Mouse (Mus musculus): ENCODE results near the gene Naa80.
"Not testable (repeated sequence)": the region's sequence is repeated elsewhere in the genome, so short reads cannot be mapped to it uniquely, and the experiment has no call there.

Gene Naa80

GRCm38 (mm10) chr9:107551117-107551889 lies 27.4 kb upstream of the Naa80 start, which contains the start of gene Rassf1:
Gene Rassf1, plus strand, starts transcription at chr9:107551555.
- no peak for DNase-seq (ENCODE audit: low spot score in 2 of 2)

GRCm38 (mm10) chr9:107551890-107552355 lies 26.8 kb upstream of the Naa80 start:
- DNase-seq (ENCODE audit: low spot score in 2 of 2): no peak

GRCm38 (mm10) chr9:107552690-107553393 lies 25.8 kb upstream of the Naa80 start:
- DNase-seq (ENCODE audit: low spot score in 2 of 2): no peak

- no peak for DNase-seq (ENCODE audit: low spot score in 2 of 2)
Observed at GRCm38 (mm10) chr9:107553541-107554318, 25.0 kb upstream of the Naa80 start.

GRCm38 (mm10) chr9:107554319-107554825 lies 24.3 kb upstream of the Naa80 start:
- DNase-seq (ENCODE audit: low spot score in 2 of 2): peak; percentile 95

GRCm38 (mm10) chr9:107555031-107555457 lies 23.6 kb upstream of the Naa80 start:
- DNase-seq (ENCODE audit: low spot score in 2 of 2): no peak

GRCm38 (mm10) chr9:107555701-107556100 lies 23.0 kb upstream of the Naa80 start:
- DNase-seq (ENCODE audit: low spot score in 2 of 2): no peak

GRCm38 (mm10) chr9:107556346-107556745 lies 22.3 kb upstream of the Naa80 start:
- no peak for DNase-seq (ENCODE audit: low spot score in 2 of 2)

GRCm38 (mm10) chr9:107563029-107563581 lies 15.6 kb upstream of the Naa80 start, which contains the start of gene Tusc2:
Gene Tusc2, plus strand, starts transcription at chr9:107563255.
- DNase-seq (ENCODE audit: low spot score in 2 of 2): peak; percentile 96 to 98

GRCm38 (mm10) chr9:107565556-107565955 lies 13.1 kb upstream of the Naa80 start:
- DNase-seq (ENCODE audit: low spot score in 2 of 2): not testable (repeated sequence)

GRCm38 (mm10) chr9:107566041-107566709 lies 12.5 kb upstream of the Naa80 start:
- DNase-seq (ENCODE audit: low spot score in 2 of 2): peak; percentile 55 to 56

GRCm38 (mm10) chr9:107566855-107567254 lies 11.8 kb upstream of the Naa80 start:
- DNase-seq (ENCODE audit: low spot score in 2 of 2): no peak

GRCm38 (mm10) chr9:107567702-107568319 lies 10.9 kb upstream of the Naa80 start, which contains the start of gene Hyal2:
Gene Hyal2, plus strand, starts transcription at chr9:107567945.
- DNase-seq (ENCODE audit: low spot score in 2 of 2): no peak

GRCm38 (mm10) chr9:107568331-107569261 lies 10.1 kb upstream of the Naa80 start:
- peak; percentile 61 to 66 for DNase-seq (ENCODE audit: low spot score in 2 of 2)

GRCm38 (mm10) chr9:107569270-107569669 lies 9.4 kb upstream of the Naa80 start:
- DNase-seq (ENCODE audit: low spot score in 2 of 2): no peak

GRCm38 (mm10) chr9:107570016-107570415 lies 8.7 kb upstream of the Naa80 start:
- DNase-seq (ENCODE audit: low spot score in 2 of 2): no peak

- DNase-seq (ENCODE audit: low spot score in 2 of 2): no peak
Observed at GRCm38 (mm10) chr9:107570845-107571244, 7.8 kb upstream of the Naa80 start.

GRCm38 (mm10) chr9:107571534-107572326 lies 7.0 kb upstream of the Naa80 start:
- DNase-seq (ENCODE audit: low spot score in 2 of 2): no peak
